Mouse (Mus musculus) ES-Bruce4 (cell line): ENCODE measurements at regions not wholly inside any gene's neighbourhood (a gene's known extent, or its start where the extent isn't known, plus 50 kb on each side); places are given as distances from the start of the nearest gene placed in this dataset.
A peak's percentile ranks its signal among the peaks of the same experiment; 100 is the strongest.

Experiments used
- H3K27ac ChIP-seq: 2 replicates; pipeline ENCODE4 v1.5.1; 2012; ENCODE audit warnings: low read length, inconsistent platforms; ENCODE audit not compliant: insufficient read depth
- H3K27me3 ChIP-seq: 2 replicates; pipeline ENCODE4 v1.6.1; 2012; ENCODE audit warnings: mild to moderate bottlenecking, low read length, inconsistent platforms; ENCODE audit not compliant: control insufficient read depth, poor library complexity, insufficient read depth, severe bottlenecking
- H3K36me3 ChIP-seq: 2 replicates; pipeline ENCODE4 v1.6.1; 2012; ENCODE audit warnings: inconsistent platforms, mild to moderate bottlenecking, low read length, moderate library complexity; ENCODE audit not compliant: control insufficient read depth, poor library complexity, insufficient read depth, severe bottlenecking
- H3K4me1 ChIP-seq: one replicate; pipeline ENCODE4 v1.8.1; 2011; ENCODE audit warnings: low read length; ENCODE audit not compliant: control insufficient read depth, insufficient read depth
- H3K4me3 ChIP-seq: 2 replicates; pipeline ENCODE4 v1.5.1; 2011; ENCODE audit warnings: low read depth, mild to moderate bottlenecking, low read length
- H3K9ac ChIP-seq: 2 replicates; pipeline ENCODE4 v1.6.1; 2012; ENCODE audit warnings: low read depth, mild to moderate bottlenecking, inconsistent platforms; ENCODE audit not compliant: poor library complexity, severe bottlenecking
- H3K9me3 ChIP-seq: replicated peaks from 2 replicates; pipeline ENCODE4 v1.6.1; 2012; ENCODE audit warnings: mild to moderate bottlenecking, low read length, inconsistent platforms; ENCODE audit not compliant: control insufficient read depth, poor library complexity, insufficient read depth, severe bottlenecking
- CTCF ChIP-seq: IDR thresholded peaks from one replicate; pipeline ENCODE4 v1.8.1; 2011; ENCODE audit warnings: low read depth, low read length
- EP300 ChIP-seq: IDR thresholded peaks from 2 replicates; pipeline ENCODE4 v1.6.1; 2011; ENCODE audit warnings: low read depth, low read length; ENCODE audit not compliant: insufficient read depth
- POLR2A ChIP-seq: IDR thresholded peaks from one replicate; pipeline ENCODE4 v1.8.1; 2011; ENCODE audit warnings: low read length; ENCODE audit not compliant: insufficient read depth

GRCm38 (mm10) chr13:28823311-28823880 lies 130.1 kb downstream of the Sox4 start:
- no peak overlapping the region for H3K27ac ChIP-seq
- no peak overlapping the region for H3K4me3 ChIP-seq
- no peak overlapping the region for H3K9ac ChIP-seq
- H3K9me3 ChIP-seq: no peaks in the 10 kb centered on the region
- no peaks in the 10 kb centered on the region for H3K36me3 ChIP-seq
- TF ChIP-seq CTCF (no peak), POLR2A (no peak), EP300 (no peak)
- no peaks in the 10 kb centered on the region for H3K27me3 ChIP-seq
- H3K4me1 ChIP-seq: no peaks in the 10 kb centered on the region

- no peaks in the 10 kb centered on the region for H3K27me3 ChIP-seq
- H3K9ac ChIP-seq: no peak overlapping the region
- no peak for TF ChIP-seq CTCF
- TF ChIP-seq EP300: no peak
- no peak for TF ChIP-seq POLR2A
- no peak overlapping the region for H3K27ac ChIP-seq
- no peaks in the 10 kb centered on the region for H3K9me3 ChIP-seq
- no peaks in the 10 kb centered on the region for H3K4me1 ChIP-seq
- H3K4me3 ChIP-seq: no peak overlapping the region
- H3K36me3 ChIP-seq: no peaks in the 10 kb centered on the region
These were observed 132.5 kb downstream of the Sox4 start for GRCm38 (mm10) chr13:28820868-28821533.

- Histone ChIP-seq H3K9ac (no peak overlapping the region), H3K27ac (no peak overlapping the region), H3K4me3 (no peak overlapping the region), H3K36me3 (no peaks in the 10 kb centered on the region), H3K9me3 (no peaks in the 10 kb centered on the region), H3K27me3 (no peaks in the 10 kb centered on the region), H3K4me1 (no peaks in the 10 kb centered on the region)
- TF ChIP-seq POLR2A (no peak), CTCF (no peak), EP300 (no peak)
These were observed 139.4 kb downstream of the Sox4 start for GRCm38 (mm10) chr13:28814127-28814526.

GRCm38 (mm10) chr13:28811667-28812575 lies 141.6 kb downstream of the Sox4 start:
- no peak overlapping the region for H3K4me3 ChIP-seq
- no peaks in the 10 kb centered on the region; the same call in 1 of the 2 replicates for H3K27me3 ChIP-seq
- no peaks in the 10 kb centered on the region for H3K4me1 ChIP-seq
- no peak overlapping the region for H3K9ac ChIP-seq
- no peak for TF ChIP-seq EP300
- no peak for TF ChIP-seq CTCF
- TF ChIP-seq POLR2A: no peak
- no peaks in the 10 kb centered on the region for H3K9me3 ChIP-seq
- H3K36me3 ChIP-seq: no peaks in the 10 kb centered on the region
- peak overlapping the region; percentile 87 for H3K27ac ChIP-seq

GRCm38 (mm10) chr13:28811081-28811439 lies 142.5 kb downstream of the Sox4 start:
- no peak overlapping the region for H3K9ac ChIP-seq
- no peaks in the 10 kb centered on the region; the same call in 1 of the 2 replicates for H3K27me3 ChIP-seq
- no peaks in the 10 kb centered on the region for H3K4me1 ChIP-seq
- H3K36me3 ChIP-seq: no peaks in the 10 kb centered on the region
- H3K9me3 ChIP-seq: no peaks in the 10 kb centered on the region
- TF ChIP-seq POLR2A (no peak), CTCF (no peak), EP300 (no peak)
- no peak overlapping the region for H3K4me3 ChIP-seq
- H3K27ac ChIP-seq: peak overlapping the region; percentile 17; the same call in 1 of the 2 replicates
